Mouse (Mus musculus) MEL (cell line): ENCODE results near the gene Stac. TPM values are rescaled to one million over a fixed set of nuclear protein-coding genes. Genes with fewer than 3 reads are reported as not detected.

Experiments used
- DNase-seq: peaks from one replicate; pipeline ENCODE4 v3.0.0; 2011; ENCODE audit warnings: low read depth, low spot score
- H3K27ac ChIP-seq: 2 replicates; pipeline ENCODE4 v1.5.1; 2012; ENCODE audit warnings: low read depth, mild to moderate bottlenecking, control low read depth, low read length, moderate library complexity; ENCODE audit not compliant: control insufficient read depth
- H3K27me3 ChIP-seq, 2 experiments: fragments of 150-350 bp in 1 of 2; sonication (generic) in 1 of 2; 2 replicates each; pipeline ENCODE4 v1.6.1; 2012; ENCODE audit warnings: low read length in 2 of 2, mild to moderate bottlenecking in 2 of 2, improper control_type of control experiment in 1 of 2, moderate library complexity in 1 of 2; ENCODE audit not compliant: insufficient read depth in 2 of 2, control insufficient read depth in 1 of 2
- H3K36me3 ChIP-seq, 2 experiments: 2 replicates each; pipeline ENCODE4 v1.6.1; 2012 to 2014; ENCODE audit warnings: low read length in 2 of 2, improper control_type of control experiment in 1 of 2, inconsistent platforms in 1 of 2, mild to moderate bottlenecking in 1 of 2; ENCODE audit not compliant: insufficient read depth in 2 of 2, control insufficient read depth in 1 of 2
- H3K4me1 ChIP-seq, 2 experiments: fragments of 150-350 bp in 1 of 2; sonication (generic) in 1 of 2; 2 replicates each; pipeline ENCODE4 v1.6.1; 2012; ENCODE audit warnings: low read length in 2 of 2, improper control_type of control experiment in 1 of 2, mild to moderate bottlenecking in 1 of 2; ENCODE audit not compliant: insufficient read depth in 2 of 2, control insufficient read depth in 1 of 2
- H3K4me3 ChIP-seq, 2 experiments: fragments of 150-350 bp in 1 of 2; sonication (generic) in 1 of 2; 2 replicates each; pipeline ENCODE4 v1.5.1; 2012; ENCODE audit warnings: low read depth in 2 of 2, low read length in 2 of 2, mild to moderate bottlenecking in 2 of 2, moderate library complexity in 2 of 2, control low read depth in 1 of 2, improper control_type of control experiment in 1 of 2; ENCODE audit not compliant: control insufficient read depth in 1 of 2, insufficient read depth in 1 of 2
- H3K79me2 ChIP-seq: 2 replicates; pipeline ENCODE4 v1.6.1; 2012; ENCODE audit warnings: mild to moderate bottlenecking, low read length, moderate library complexity; ENCODE audit not compliant: control insufficient read depth, poor library complexity, insufficient read depth
- H3K9ac ChIP-seq: 2 replicates; pipeline ENCODE4 v1.6.1; 2012; ENCODE audit warnings: low read depth, mild to moderate bottlenecking, control low read depth, low read length, moderate library complexity; ENCODE audit not compliant: control insufficient read depth, poor library complexity, severe bottlenecking
- H3K9me3 ChIP-seq: fragments of 150-350 bp; sonication (generic); replicated peaks from 2 replicates; pipeline ENCODE4 v1.6.1; 2012; ENCODE audit warnings: mild to moderate bottlenecking, low read length, improper control_type of control experiment, moderate library complexity; ENCODE audit not compliant: insufficient read depth
- BHLHE40 ChIP-seq: IDR thresholded peaks from 2 replicates; pipeline ENCODE4 v1.6.1; 2012; ENCODE audit warnings: low read depth, mild to moderate bottlenecking, inconsistent platforms, low read length, improper control_type of control experiment, borderline replicate concordance
- CHD2 ChIP-seq: IDR thresholded peaks from 2 replicates; pipeline ENCODE4 v1.6.1; 2011; ENCODE audit warnings: low read length, improper control_type of control experiment
- E2F4 ChIP-seq: IDR thresholded peaks from 2 replicates; pipeline ENCODE4 v1.6.1; 2011; ENCODE audit warnings: low read depth, low read length, improper control_type of control experiment, borderline replicate concordance
- GABPA ChIP-seq: IDR thresholded peaks from 2 replicates; pipeline ENCODE4 v1.6.1; 2012; ENCODE audit warnings: low read depth, mild to moderate bottlenecking, inconsistent platforms, low read length, improper control_type of control experiment, moderate library complexity
- GATA1 ChIP-seq: IDR thresholded peaks from 2 replicates; pipeline ENCODE4 v1.6.1; 2011; ENCODE audit warnings: low read depth, low read length, improper control_type of control experiment
- KAT2A ChIP-seq: conservative IDR thresholded peaks from 2 replicates; pipeline ENCODE4 v1.6.1; 2012; ENCODE audit warnings: low read depth, low read length, improper control_type of control experiment, inconsistent platforms
- MAFK ChIP-seq: IDR thresholded peaks from 2 replicates; pipeline ENCODE4 v1.6.1; 2011; ENCODE audit warnings: low read depth, mild to moderate bottlenecking, low read length, improper control_type of control experiment, borderline replicate concordance
- MXI1 ChIP-seq: IDR thresholded peaks from 2 replicates; pipeline ENCODE4 v1.6.1; 2011; ENCODE audit warnings: mild to moderate bottlenecking, low read depth, low read length, improper control_type of control experiment
- MYB ChIP-seq: IDR thresholded peaks from 2 replicates; pipeline ENCODE4 v1.6.1; 2011; ENCODE audit warnings: mild to moderate bottlenecking, low read depth, low read length, improper control_type of control experiment
- NELFE ChIP-seq: IDR thresholded peaks from 2 replicates; pipeline ENCODE4 v1.6.1; 2011; ENCODE audit warnings: low read depth, low read length, improper control_type of control experiment
- POLR2A ChIP-seq, 2 experiments: IDR thresholded peaks; 2 replicates each; pipeline ENCODE4 v1.6.1; 2011 to 2012; ENCODE audit warnings: low read length in 2 of 2, mild to moderate bottlenecking in 2 of 2, control low read depth in 1 of 2, improper control_type of control experiment in 1 of 2, low read depth in 1 of 2, moderate library complexity in 1 of 2; ENCODE audit not compliant: control insufficient read depth in 1 of 2, insufficient read depth in 1 of 2, poor library complexity in 1 of 2
- POLR2AphosphoS5 ChIP-seq: IDR thresholded peaks from 2 replicates; pipeline ENCODE4 v1.6.1; 2012; ENCODE audit warnings: low read depth, borderline replicate concordance, mild to moderate bottlenecking, inconsistent platforms, low read length, moderate library complexity, mixed read lengths
- RAD21 ChIP-seq: IDR thresholded peaks from 2 replicates; pipeline ENCODE4 v1.6.1; 2011; ENCODE audit warnings: mild to moderate bottlenecking, low read depth, low read length, improper control_type of control experiment
- RCOR1 ChIP-seq: IDR thresholded peaks from 2 replicates; pipeline ENCODE4 v1.6.1; 2012; ENCODE audit warnings: low read depth, mild to moderate bottlenecking, inconsistent platforms, low read length, improper control_type of control experiment
- SIN3A ChIP-seq: IDR thresholded peaks from 2 replicates; pipeline ENCODE4 v1.6.1; 2012; ENCODE audit warnings: low read length, improper control_type of control experiment, inconsistent platforms
- TAL1 ChIP-seq: IDR thresholded peaks from 2 replicates; pipeline ENCODE4 v1.6.1; 2012; ENCODE audit warnings: mild to moderate bottlenecking, inconsistent platforms, low read length, moderate library complexity, mixed read lengths
- TBP ChIP-seq: IDR thresholded peaks from 2 replicates; pipeline ENCODE4 v1.8.0; 2011; ENCODE audit warnings: low read depth, low read length, improper control_type of control experiment
- USF1 ChIP-seq: IDR thresholded peaks from 2 replicates; pipeline ENCODE4 v1.6.1; 2014; ENCODE audit warnings: low read depth, mild to moderate bottlenecking, inconsistent platforms, low read length, improper control_type of control experiment, moderate library complexity
- USF2 ChIP-seq, 2 experiments: IDR thresholded peaks; 2 replicates each; pipeline ENCODE4 v1.6.1; 2011 to 2012; ENCODE audit warnings: improper control_type of control experiment in 2 of 2, low read length in 2 of 2, borderline replicate concordance in 1 of 2, inconsistent platforms in 1 of 2, low read depth in 1 of 2, mild to moderate bottlenecking in 1 of 2; ENCODE audit not compliant: insufficient read depth in 1 of 2
- ZNF384 ChIP-seq: IDR thresholded peaks from 2 replicates; pipeline ENCODE4 v1.6.1; 2012; ENCODE audit warnings: low read depth, mild to moderate bottlenecking, inconsistent platforms, low read length, improper control_type of control experiment
- polyA plus RNA-seq, 2 experiments: library from polyadenylated mRNA; stranded (reverse) in 1 of 2; unstranded in 1 of 2; fragments of >175 nt in 1 of 2; fragments of >200 nt in 1 of 2; gene quantifications; 2 replicates each; pipeline versions ENCODE4 v1.2.1 to v1.2.4; 2012; ENCODE audit warnings: low replicate concordance in 2 of 2, low read depth in 1 of 2; ENCODE audit not compliant: insufficient read length in 2 of 2, insufficient read depth in 1 of 2, missing spikeins in 1 of 2
- total RNA-seq: library from RNA; depleted of rRNA; stranded (reverse); fragments of 300-350 nt; gene quantifications from 2 replicates; pipeline ENCODE4 v1.2.3, GENCODE M21; 2012

The Stac gene
- total and polyA plus RNA-seq, 3 experiments, result not detected

DNA sequence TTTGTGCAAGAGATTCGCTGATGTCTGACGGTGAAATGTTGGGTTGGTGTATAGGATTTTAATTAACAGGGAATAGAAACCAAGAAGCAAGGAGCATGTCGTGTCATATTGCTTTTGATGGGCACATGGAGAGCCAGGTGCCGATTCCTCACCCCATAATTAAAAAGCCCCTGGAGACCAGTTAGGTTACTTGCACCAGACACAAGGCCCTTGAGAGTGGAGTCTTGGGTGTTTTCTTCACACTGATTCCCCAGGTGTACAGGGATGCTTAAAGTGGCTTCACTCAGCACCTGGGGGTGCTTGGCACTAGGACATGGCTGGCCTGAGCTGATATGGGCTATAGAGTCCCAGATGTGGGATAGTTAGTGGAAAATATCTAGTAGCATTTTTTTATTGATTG, 35.1 kb downstream of the Stac start:
- Histone ChIP-seq H3K27ac (no peak overlapping the region), H3K4me1 (no peaks in the 10 kb centered on the region), H3K9me3 (no peaks in the 10 kb centered on the region), H3K27me3 (no peaks in the 10 kb centered on the region), H3K4me3 (no peak overlapping the region), H3K9ac (no peak overlapping the region), H3K36me3 (no peaks in the 10 kb centered on the region), H3K79me2 (no peaks in the 10 kb centered on the region)
- DNase-seq, result no peak
- no peak for TF ChIP-seq NELFE
- TF ChIP-seq KAT2A, result no peak
- TF ChIP-seq MYB, result no peak
- no peak for TF ChIP-seq ZNF384
- TF ChIP-seq USF2 (IDR thresholded peaks at IDR 0.05; ENCODE audit: borderline replicate concordance in 1 of 2, insufficient read depth in 1 of 2, low read depth in 1 of 2, low read length in 2 of 2), result no peak
- TF ChIP-seq GABPA, result no peak
- no peak for TF ChIP-seq MXI1
- no peak for TF ChIP-seq TBP
- TF ChIP-seq E2F4, result no peak
- TF ChIP-seq GATA1, result no peak
- TF ChIP-seq POLR2A (IDR thresholded peaks at IDR 0.05; ENCODE audit: control insufficient read depth in 1 of 2, insufficient read depth in 1 of 2, low read depth in 1 of 2, low read length in 2 of 2, poor library complexity in 1 of 2), result no peak
- no peak for TF ChIP-seq SIN3A
- TF ChIP-seq RAD21, result no peak
- no peak for TF ChIP-seq RCOR1
- no peak for TF ChIP-seq TAL1
- TF ChIP-seq MAFK, result no peak
- no peak for TF ChIP-seq POLR2AphosphoS5
- TF ChIP-seq USF1, result no peak
- TF ChIP-seq BHLHE40, result no peak

DNA sequence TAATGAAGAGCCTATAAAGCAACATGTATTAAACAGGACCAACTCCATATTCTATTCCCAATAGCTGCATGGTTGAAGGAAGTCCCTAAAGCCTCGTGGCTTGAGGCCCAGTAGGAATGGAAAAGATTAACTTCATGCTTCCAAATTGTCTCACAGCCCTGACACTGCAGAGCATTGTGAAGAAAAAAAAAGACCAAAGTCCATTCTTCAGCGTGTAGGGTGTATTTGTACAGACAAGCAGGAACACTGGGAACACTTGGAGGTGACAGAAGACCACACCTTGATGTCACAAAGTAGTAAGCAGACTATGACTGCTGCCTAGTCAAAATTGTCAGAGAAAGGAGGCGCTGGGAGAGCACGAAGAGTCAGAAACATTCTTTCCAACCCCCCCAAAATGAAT, 45.9 kb downstream of the Stac start:
- no peaks in the 10 kb centered on the region for H3K4me1 ChIP-seq
- no peak for DNase-seq
- TF ChIP-seq SIN3A (no peak), CHD2 (no peak), KAT2A (no peak), TBP (no peak)

More for the DNA sequence above, 45.9 kb downstream of the Stac start:
- no peak overlapping the region for H3K27ac ChIP-seq
- no peak overlapping the region for H3K4me3 ChIP-seq
- no peaks in the 10 kb centered on the region for H3K36me3 ChIP-seq
- H3K79me2 ChIP-seq, result no peaks in the 10 kb centered on the region
- no peaks in the 10 kb centered on the region for H3K9me3 ChIP-seq
- no peaks in the 10 kb centered on the region for H3K27me3 ChIP-seq
- H3K9ac ChIP-seq, result no peak overlapping the region
